Mouse (Mus musculus) erythroblast, embryonic 14.5 days (primary cell): ENCODE data around the gene Gsk3a.

Experiments used
- GATA1 ChIP-seq: IDR thresholded peaks from 2 replicates; pipeline ENCODE4 v1.6.1; 2012; ENCODE audit warnings: low read length, inconsistent platforms, mixed read lengths
- TAL1 ChIP-seq: IDR thresholded peaks from 3 replicates; pipeline ENCODE4 v1.6.1; 2012; ENCODE audit warnings: low read length, inconsistent platforms, mixed read lengths

GRCm38 (mm10) chr7:25232101-25232648 is 5.5 kb downstream of the Gsk3a start:
- TF ChIP-seq GATA1, result no peak
- no peak for TF ChIP-seq TAL1
